Mouse (Mus musculus) ES-E14 (cell line): ENCODE results near the gene Ncs1.

Experiments
- CHD2 ChIP-seq: IDR thresholded peaks from 2 replicates; pipeline ENCODE4 v1.6.1; 2014; ENCODE audit warnings: mild to moderate bottlenecking, low read depth, low read length, inconsistent platforms
- HCFC1 ChIP-seq: IDR thresholded peaks from 2 replicates; pipeline ENCODE4 v1.6.1; 2012; ENCODE audit warnings: low read length, inconsistent platforms, borderline replicate concordance; ENCODE audit not compliant: insufficient read depth
- ZC3H11A ChIP-seq: IDR thresholded peaks from 2 replicates; pipeline ENCODE4 v1.6.1; 2012; ENCODE audit warnings: low read depth, mild to moderate bottlenecking, inconsistent platforms, low read length, borderline replicate concordance

DNA sequence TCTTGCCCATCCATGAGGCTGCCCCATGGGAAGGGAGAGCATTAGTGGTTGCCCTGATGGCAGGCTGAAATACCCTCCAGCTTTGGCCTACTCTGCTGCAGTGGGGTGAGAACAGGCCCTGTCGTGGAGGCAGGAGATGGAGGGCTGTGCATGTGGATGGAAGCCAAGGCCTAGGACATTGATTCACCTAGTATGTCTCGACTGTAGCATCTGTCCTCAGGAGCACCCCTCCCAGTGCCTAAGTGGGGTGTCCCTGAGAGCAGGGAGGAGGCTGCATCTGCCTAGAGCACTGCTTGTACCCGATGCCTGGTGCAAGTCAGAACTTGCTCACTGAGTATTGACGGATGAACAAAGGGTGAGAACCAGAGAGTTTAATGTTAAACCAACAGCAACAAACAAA lies 39.4 kb upstream of the Ncs1 start:
- no peak for TF ChIP-seq CHD2
- TF ChIP-seq ZC3H11A = no peak
- no peak for TF ChIP-seq HCFC1
